Mouse (Mus musculus): ENCODE data around the gene Csdc2.

DNA sequence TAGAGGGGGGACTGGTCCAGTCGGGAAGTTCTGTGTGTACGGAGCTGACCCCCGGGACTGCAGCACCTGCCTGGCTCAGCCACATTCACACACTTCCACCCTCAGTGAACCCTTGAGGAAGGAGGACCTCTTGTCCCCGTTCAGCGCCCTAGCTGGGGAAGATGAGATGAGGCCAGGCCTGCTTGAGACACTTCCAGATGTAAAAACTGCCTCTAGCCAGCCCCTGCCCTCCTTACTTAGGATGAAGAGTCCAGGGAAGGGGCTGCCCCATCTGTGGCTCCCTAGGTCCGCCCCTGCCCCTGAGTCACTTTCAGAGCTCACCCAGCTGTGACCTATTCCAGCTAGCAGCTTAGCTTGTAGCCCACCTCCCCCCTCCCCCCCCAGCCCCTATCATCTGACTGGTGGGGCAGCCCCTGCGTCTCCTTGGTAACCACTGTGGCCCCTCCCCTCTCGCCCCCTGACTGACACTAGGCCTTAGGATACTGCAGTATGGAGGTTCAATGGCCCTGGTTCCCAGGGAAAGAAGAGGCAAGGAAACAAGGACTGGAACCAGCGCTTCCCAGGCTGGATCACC is 6.7 kb downstream of the Csdc2 start:
- TF ChIP-seq CTCF (IDR thresholded peaks at IDR 0.05; ENCODE audit: borderline replicate concordance, insufficient read depth, low read length) (no peak), POLR2A (IDR thresholded peaks at IDR 0.05; ENCODE audit: low read depth, low read length) (no peak)

All from embryonic fibroblast, embryonic 13.5 days (primary cell).